Mouse (Mus musculus): ENCODE data around the gene Rps27l. TPM values are rescaled to one million over a fixed set of nuclear protein-coding genes. Genes with fewer than 3 reads are reported as not detected.

Rps27l gene
- total RNA-seq, 2 experiments from 2014 or later, result 215 to 237 TPM

DNA sequence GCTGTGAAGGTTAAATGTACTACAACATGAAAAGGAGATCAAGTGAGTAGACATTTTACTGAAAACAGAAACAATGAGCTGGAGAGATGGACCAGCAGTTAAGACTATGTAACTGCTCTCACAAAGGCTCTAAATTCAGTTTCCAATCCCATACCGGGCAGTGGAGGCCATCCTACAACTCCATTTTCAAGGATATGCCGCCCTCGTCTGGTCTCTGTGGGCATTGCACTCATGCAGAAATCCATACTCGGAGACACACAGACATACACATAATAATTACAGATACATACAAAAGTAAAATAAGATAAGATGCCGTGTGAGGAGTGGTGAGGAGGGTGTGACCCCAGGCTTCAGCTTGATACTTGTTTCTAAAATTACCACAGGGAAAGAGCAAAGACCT lies 34.6 kb downstream of the Rps27l start:
- DNase-seq, result peak; percentile 77

DNA sequence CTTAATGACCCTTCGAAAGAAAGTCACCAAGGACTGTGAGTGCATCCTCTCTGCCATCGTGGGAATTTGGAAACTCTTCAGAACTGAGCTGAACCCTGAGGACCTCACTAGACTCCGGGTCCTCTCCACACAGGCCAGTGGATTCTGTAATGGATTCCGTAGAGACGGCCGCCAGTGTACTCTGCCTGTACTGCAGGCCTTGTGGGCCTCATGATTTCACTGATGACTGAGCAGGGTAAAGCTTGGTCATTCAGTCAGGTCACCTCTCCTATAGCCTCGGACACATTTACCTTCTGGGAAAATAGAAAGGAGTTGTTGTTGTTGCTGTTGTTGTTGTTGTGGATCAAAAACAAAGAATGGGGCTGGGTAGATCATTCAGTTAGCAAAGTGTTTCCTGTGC lies 36.2 kb downstream of the Rps27l start:
- no peak for DNase-seq

DNA sequence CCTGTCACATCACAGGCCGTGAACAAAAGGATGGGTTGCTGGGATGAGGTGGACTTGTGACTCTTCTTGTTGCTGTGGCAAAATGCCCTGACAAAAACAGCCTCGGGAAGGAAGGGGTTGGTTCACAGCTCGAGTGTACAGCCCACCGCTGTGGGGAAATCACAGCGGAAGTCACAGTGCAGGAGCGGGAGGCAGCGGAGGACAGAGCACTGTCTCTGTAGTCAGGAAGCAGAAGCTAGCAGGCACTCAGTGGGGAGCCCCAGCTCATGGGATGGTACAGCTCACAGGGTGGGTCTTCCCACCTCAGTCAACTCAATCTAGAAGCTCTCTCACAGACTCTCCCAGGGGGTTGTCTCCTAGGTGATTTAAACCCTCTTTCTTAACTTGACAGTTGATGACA lies 39.5 kb downstream of the Rps27l start:
- no peak for DNase-seq

DNA sequence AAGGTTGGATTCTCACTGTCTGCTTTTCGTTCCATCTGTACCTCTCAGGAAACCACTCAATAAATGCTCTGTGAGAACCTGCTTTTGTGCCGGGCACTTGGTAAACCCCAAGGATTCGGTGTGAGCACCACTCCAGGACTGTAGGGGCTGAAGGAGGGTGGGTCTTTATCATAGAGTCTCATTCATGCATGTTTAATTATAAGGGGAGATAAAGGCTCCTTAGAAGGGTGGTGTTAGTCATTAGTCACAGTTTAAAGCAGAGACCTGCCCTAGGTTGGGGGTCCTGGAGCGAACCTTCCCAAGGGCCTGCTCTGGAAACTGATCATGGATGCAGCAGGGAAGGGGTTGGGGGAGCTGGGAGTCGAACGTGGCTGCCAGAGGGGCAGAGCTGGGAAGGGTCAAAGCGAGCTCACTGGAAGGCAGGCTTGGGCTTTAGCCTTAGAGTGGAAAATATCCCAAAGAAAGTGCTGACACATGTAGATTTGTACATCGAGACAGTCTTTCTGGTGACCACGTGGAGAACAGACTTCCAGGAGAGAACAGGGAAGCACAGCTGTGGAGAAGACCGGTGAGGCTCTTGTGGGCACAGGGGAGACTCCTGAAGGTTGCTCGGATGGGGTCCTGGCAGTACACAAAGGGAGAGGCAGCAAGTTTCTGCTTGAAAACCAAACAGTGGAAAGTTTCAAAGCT lies 42.5 kb downstream of the Rps27l start:
- no peak for DNase-seq

DNA sequence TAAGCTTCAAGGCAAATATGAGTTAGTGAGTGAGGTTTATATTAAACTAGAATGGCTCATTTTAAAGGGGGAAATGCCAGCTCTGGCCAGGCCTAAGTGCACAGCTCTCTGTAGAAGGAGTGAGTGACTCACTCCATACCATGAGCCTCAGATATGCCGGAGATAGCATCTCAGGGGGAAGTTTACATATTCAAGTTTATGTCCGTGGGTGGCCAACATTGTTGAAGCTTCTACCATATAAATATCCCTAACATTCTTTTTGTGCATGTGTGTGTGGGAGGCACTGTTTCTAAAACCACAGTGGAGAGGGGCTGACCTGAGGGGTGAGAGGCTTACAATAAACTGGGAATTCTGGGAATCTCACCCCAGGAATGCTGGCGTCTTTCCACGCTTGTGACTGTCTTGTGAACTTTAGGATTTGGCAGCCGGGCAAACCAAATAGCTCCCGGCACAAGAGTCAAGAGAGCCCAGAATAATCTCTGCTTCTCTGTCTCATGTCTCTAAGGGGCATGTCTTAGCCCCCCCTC lies 43.1 kb downstream of the Rps27l start:
- DNase-seq, result peak; percentile 40

DNA sequence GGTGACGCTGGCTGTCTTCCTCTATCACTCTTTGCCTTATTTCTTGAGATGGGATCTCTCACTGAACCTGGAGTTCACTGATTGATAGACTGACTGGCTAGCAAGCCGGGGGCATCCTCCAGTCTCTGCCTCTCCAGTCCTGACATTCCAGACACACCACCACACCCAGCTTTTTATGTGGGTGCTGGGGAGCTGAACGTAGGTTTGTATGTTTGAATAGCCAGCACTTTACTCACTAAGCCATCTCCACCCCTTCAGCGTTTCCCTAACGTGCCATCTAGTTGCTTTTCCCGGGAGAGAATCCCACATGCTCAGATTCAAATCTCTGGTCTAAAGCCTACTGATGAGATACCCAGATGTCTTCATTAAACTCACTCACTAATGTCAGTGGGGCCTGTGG lies 43.7 kb downstream of the Rps27l start:
- DNase-seq, result no peak

DNA sequence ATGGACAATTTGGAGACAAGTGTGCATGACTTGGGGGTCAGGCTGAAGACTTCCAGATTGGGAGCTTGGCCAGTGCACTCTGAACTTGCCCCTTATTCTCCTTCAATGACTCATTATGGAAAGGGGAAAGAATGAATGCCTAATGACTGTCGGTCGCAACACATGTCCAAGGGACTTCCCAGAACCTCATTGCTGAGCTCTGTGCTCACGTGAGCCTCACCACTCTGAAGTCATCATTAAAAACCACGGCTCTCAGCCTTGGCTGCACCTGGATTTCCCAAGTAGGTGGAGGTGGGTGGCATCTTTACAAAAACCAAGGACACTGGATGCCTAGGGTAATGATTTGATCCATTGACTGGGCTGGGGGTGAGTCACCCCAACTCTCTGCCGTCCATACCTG lies 44.2 kb downstream of the Rps27l start:
- DNase-seq, result no peak

DNA sequence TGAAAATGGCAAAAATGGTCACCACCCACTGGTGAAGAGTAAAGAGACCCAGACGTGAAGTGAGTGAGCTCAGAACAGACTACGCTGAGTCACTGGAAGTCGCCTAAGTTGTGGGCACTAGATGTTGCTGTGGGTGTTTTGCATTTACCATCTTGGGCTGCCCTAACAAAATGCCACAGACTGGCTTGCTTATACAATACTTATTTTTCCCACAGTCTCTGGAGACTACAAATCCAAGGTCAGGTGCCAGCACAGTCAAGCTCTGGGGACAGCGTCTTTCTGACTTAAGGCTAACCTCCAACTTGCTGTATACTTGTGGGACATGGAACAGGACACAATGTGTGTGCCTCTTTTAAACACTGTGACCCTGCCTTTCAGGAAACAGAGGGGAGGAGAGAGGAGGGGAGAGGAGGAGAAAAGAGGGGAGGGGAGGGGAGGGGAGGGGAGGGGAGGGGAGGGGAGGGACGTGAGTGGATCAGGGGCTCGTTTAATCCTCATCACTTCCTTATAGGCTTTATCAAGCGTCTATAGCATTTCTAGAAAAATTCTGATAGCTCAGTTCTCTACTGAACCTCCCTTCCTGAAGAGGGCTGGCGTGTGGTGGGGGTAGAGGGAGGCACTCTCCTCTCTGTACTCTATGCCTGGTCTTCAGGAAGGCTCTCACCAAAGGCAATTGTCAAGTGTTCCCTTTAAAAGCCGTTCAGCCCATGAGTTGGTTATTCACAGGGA lies 45.3 kb downstream of the Rps27l start:
- DNase-seq, result no peak

DNA sequence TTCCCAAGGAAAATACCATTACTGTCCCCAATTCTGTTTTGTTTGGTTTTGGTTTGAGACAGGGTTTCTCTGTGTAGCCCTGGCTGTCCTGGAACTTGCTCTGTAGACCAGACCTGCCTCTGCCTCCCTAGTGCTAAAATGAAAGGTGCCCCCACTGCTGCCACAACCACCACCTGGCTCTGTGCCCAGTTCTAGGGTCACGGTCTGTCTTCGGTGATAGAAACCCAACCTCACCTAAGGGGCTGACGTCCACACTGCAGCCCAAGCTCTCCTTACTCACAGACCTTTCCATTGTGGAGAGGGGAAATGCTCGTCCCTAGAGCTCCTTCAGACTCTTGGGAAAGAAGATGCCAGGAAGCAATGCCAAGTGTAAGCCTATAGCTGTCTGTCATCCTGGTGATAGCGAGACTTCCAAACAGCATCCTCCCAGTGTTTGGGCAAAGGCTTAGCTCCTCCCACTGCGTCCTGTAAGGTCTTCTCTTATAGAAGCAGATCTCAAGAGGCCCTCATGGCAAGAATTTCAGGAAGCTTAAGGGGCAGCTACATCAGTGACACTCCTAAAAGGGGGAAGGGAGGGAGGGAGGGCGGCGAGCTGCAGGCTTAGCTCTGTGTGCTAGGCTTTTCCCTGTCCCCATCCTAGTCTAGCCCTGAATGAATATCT lies 46.0 kb downstream of the Rps27l start:
- DNase-seq, result no peak

Other genes starting within 250 kb of the Rps27l start
- 1 to 10 TPM; 1.2 to 2.4 TPM for gene Car12, start 232.4 kb upstream of the Rps27l start, total RNA-seq (2021)
- 1 to 10 TPM; 4.3 TPM for gene Aph1b, start 150.6 kb upstream of the Rps27l start, total RNA-seq (2021)
- gene Gm10647, start 149.0 kb upstream of the Rps27l start, total RNA-seq (2021), result under 1 TPM; 0.14 to 0.25 TPM
- 1 to 10 TPM in 1 of 2 experiments, under 1 TPM in 1; 0.59 to 1.7 TPM for gene Aph1c, start 111.4 kb upstream of the Rps27l start, total RNA-seq (2021)
- 10 to 100 TPM; 12.6 to 15.4 TPM for gene Rab8b, start 26.4 kb upstream of the Rps27l start, total RNA-seq (2021)
- gene Lactb, start 29.4 kb downstream of the Rps27l start, total RNA-seq (2021), result 10 to 100 TPM; 19.1 to 22.4 TPM
- over 10,000 TPM; 16,629 to 18,397 TPM for gene Tpm1, start 103.3 kb downstream of the Rps27l start, total RNA-seq (2021)